Comparison of ENCODE assay signal across 20 mouse cellular contexts in the genomic region with DNA sequence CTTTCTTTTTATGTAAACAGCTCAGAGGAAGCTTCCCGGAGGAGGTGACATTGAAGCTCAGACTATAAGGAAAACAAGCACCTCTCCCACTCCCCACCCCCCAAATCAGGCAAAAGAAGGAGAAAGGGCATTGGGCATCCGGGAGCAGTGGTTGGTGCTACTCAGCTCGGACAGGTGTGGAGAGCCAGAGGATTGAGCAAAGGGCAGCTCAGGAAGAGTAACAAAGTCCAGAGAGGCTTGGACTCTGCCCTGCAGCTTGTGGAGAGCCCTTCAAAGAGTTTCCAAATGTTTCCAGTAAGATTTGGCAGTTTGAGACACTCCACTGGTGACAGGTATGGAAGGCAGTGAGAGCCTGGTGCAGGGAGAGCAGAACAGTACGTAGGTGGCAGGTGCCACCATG. TPM values are rescaled to one million over a fixed set of nuclear protein-coding genes. Genes with fewer than 3 reads are reported as not detected.
DNase-seq lines count a peak whose midpoint lies in the region; ATAC-seq lines count a peak whose summit lies in the region.
"Had no signal": no experiment of that assay in that cellular context is flagged by ENCODE, and none has a peak within 500 bp of the region (broad histone marks: within the 10 kb centered on the region; RNA-seq: fewer than 3 reads in every experiment).

No protein-coding gene starts in this region.

- H3K27me3 ChIP-seq in liver, embryonic 15.5 days: no peaks in the 10 kb centered on the region
- no peaks in the 10 kb centered on the region for H3K27me3 ChIP-seq in intestine, embryonic 15.5 days (replicated peaks)
- H3K27me3 ChIP-seq in intestine, embryonic 16.5 days (replicated peaks; ENCODE audit: control insufficient read depth, insufficient read depth, low read length): no peaks in the 10 kb centered on the region
- 0 out of 2 replicates have a peak, but pooled peaks cover 9% of the 10 kb centered on the region for H3K27me3 ChIP-seq in hindbrain, embryonic 13.5 days
- H3K27me3 ChIP-seq: embryonic facial prominence, embryonic 12.5 days; limb, embryonic 13.5 days; lung, embryonic 15.5 days; megakaryocyte, embryonic 14.5 days had no signal

- no peak for ATAC-seq in liver, embryonic 15.5 days (ENCODE audit: insufficient read depth)
- peak; percentile 31; the same call in 1 of the 2 replicates for ATAC-seq in intestine, embryonic 15.5 days
- peak; percentile 58 for ATAC-seq in intestine, embryonic 16.5 days
- no peak for ATAC-seq in hindbrain, embryonic 13.5 days (ENCODE audit: low FRiP score)
- ATAC-seq in cerebellum, adult (ENCODE audit: insufficient number of reproducible peaks, low FRiP score, low TSS enrichment): no peak

- DNase-seq in liver: no peak
- peak; percentile 71 for DNase-seq in kidney, postnatal 14 days
- DNase-seq in left cerebral cortex, adult 8-10 months (ENCODE audit: low spot score in 2 of 2): no peak
- DNase-seq: adrenal gland, adult 2 months; cerebellum, adult 18-20 months; cerebellum, postnatal 14 days; gastrocnemius, adult 2 months; midbrain, embryonic 14.5 days; right cerebral cortex, postnatal 14 days; spleen, adult 18-20 months had no signal

- H3K9ac ChIP-seq in liver, embryonic 15.5 days: no peak overlapping the region
- no peak overlapping the region for H3K9ac ChIP-seq in intestine, embryonic 15.5 days
- H3K9ac ChIP-seq in intestine, embryonic 16.5 days (ENCODE audit: low read depth, low read length): 0 out of 2 replicates have a peak overlapping the region, but pooled peaks have one; percentile 12
- H3K9ac ChIP-seq in hindbrain, embryonic 13.5 days: no peak overlapping the region; the same call in 1 of the 2 replicates
- H3K9ac ChIP-seq: embryonic facial prominence, embryonic 12.5 days; hindbrain, embryonic 12.5 days; limb, embryonic 13.5 days; lung, embryonic 15.5 days had no signal

- no peak overlapping the region for H3K4me3 ChIP-seq in liver, embryonic 15.5 days (replicated peaks)
- H3K4me3 ChIP-seq in intestine, embryonic 15.5 days (replicated peaks): no peak overlapping the region
- H3K4me3 ChIP-seq in intestine, embryonic 16.5 days (ENCODE audit: low read length): no peak overlapping the region
- H3K4me3 ChIP-seq in hindbrain, embryonic 13.5 days: no peak overlapping the region
- H3K4me3 ChIP-seq: embryonic facial prominence, embryonic 12.5 days; gastrocnemius, adult 2 months; hindbrain, embryonic 12.5 days; limb, embryonic 13.5 days; lung, embryonic 15.5 days; megakaryocyte, embryonic 14.5 days had no signal

- no peak overlapping the region for H3K4me2 ChIP-seq in liver, embryonic 15.5 days
- no peak overlapping the region for H3K4me2 ChIP-seq in intestine, embryonic 15.5 days (replicated peaks)
- H3K4me2 ChIP-seq in intestine, embryonic 16.5 days (ENCODE audit: low read depth, low read length): 0 out of 2 replicates have a peak overlapping the region, but pooled peaks have one; percentile 21
- no peak overlapping the region for H3K4me2 ChIP-seq in hindbrain, embryonic 13.5 days
- H3K4me2 ChIP-seq: embryonic facial prominence, embryonic 12.5 days; hindbrain, embryonic 12.5 days; limb, embryonic 13.5 days; lung, embryonic 15.5 days had no signal

- H3K4me1 ChIP-seq in liver, embryonic 15.5 days (replicated peaks): peaks cover 48% of the 10 kb centered on the region
- peaks cover 10% of the 10 kb centered on the region for H3K4me1 ChIP-seq in intestine, embryonic 15.5 days (replicated peaks)
- peaks cover 17% of the 10 kb centered on the region for H3K4me1 ChIP-seq in intestine, embryonic 16.5 days (ENCODE audit: control insufficient read depth, insufficient read depth, low read length)
- H3K4me1 ChIP-seq in hindbrain, embryonic 13.5 days (replicated peaks): peaks cover 17% of the 10 kb centered on the region

- WGBS in liver, embryonic 15.5 days (ENCODE audit: insufficient replicate concordance): 56% methylated on average over 4 of the region's 4 CpGs
- 45% methylated on average over 4 of the region's 4 CpGs for WGBS in intestine, embryonic 15.5 days
- 47% methylated on average over 4 of the region's 4 CpGs for WGBS in intestine, embryonic 16.5 days
- WGBS in hindbrain, embryonic 13.5 days: 70% methylated on average over 4 of the region's 4 CpGs

- H3K27ac ChIP-seq in liver, embryonic 15.5 days (replicated peaks): 0 out of 2 replicates have a peak overlapping the region, but pooled peaks have one; percentile 35
- H3K27ac ChIP-seq in intestine, embryonic 15.5 days: 0 out of 2 replicates have a peak overlapping the region, but pooled peaks have one; percentile 37
- peak overlapping the region; percentile 68 for H3K27ac ChIP-seq in intestine, embryonic 16.5 days (ENCODE audit: low read length)
- no peak overlapping the region for H3K27ac ChIP-seq in hindbrain, embryonic 13.5 days
- H3K27ac ChIP-seq: embryonic facial prominence, embryonic 12.5 days; gastrocnemius, adult 2 months; hindbrain, embryonic 12.5 days; limb, embryonic 13.5 days; lung, embryonic 15.5 days had no signal

- H3K9me3 ChIP-seq in liver, embryonic 15.5 days (replicated peaks): no peaks in the 10 kb centered on the region
- no peaks in the 10 kb centered on the region for H3K9me3 ChIP-seq in intestine, embryonic 15.5 days
- no peaks in the 10 kb centered on the region for H3K9me3 ChIP-seq in intestine, embryonic 16.5 days (ENCODE audit: control insufficient read depth, low read length)
- no peaks in the 10 kb centered on the region for H3K9me3 ChIP-seq in hindbrain, embryonic 13.5 days
- H3K9me3 ChIP-seq: embryonic facial prominence, embryonic 12.5 days; hindbrain, embryonic 12.5 days; limb, embryonic 13.5 days; lung, embryonic 15.5 days; megakaryocyte, embryonic 14.5 days had no signal

- H3K36me3 ChIP-seq in liver, embryonic 15.5 days (replicated peaks): 0 out of 2 replicates have a peak, but pooled peaks cover 3% of the 10 kb centered on the region
- peaks cover 3% of the 10 kb centered on the region for H3K36me3 ChIP-seq in intestine, embryonic 15.5 days
- no peaks in the 10 kb centered on the region for H3K36me3 ChIP-seq in intestine, embryonic 16.5 days (ENCODE audit: control insufficient read depth, insufficient read depth, low read length)
- peaks cover 29% of the 10 kb centered on the region for H3K36me3 ChIP-seq in hindbrain, embryonic 13.5 days
- H3K36me3 ChIP-seq: embryonic facial prominence, embryonic 12.5 days; lung, embryonic 15.5 days had no signal

RNA-seq across cellular contexts. Expression of a gene that starts 6.2 kb away (rescaled TPM):
- polyA plus RNA-seq in liver, embryonic 15.5 days (2015; fragmentation: Nextera tagmentation; extraction: Ambion mirVana): 38.1 and 38.3 TPM in 2 replicates
- 24.4 and 28.7 TPM in 2 replicates for polyA plus RNA-seq in intestine, embryonic 15.5 days (2015; fragmentation: Nextera tagmentation; extraction: Ambion mirVana)
- polyA plus RNA-seq in intestine, embryonic 16.5 days (2015; fragmentation: Nextera tagmentation; extraction: Ambion mirVana): 27.0 and 27.5 TPM in 2 replicates
- polyA plus RNA-seq in hindbrain, embryonic 13.5 days (2015; fragmentation: Nextera tagmentation; extraction: Ambion mirVana): 22.1 and 24.5 TPM in 2 replicates
- 10 to 100 TPM; 37.0 to 47.9 (median 44.4) TPM for total RNA-seq in left cerebral cortex, adult 8-10 months (2022)

RNA-seq across cellular contexts. Expression of a gene that starts 33.3 kb away (rescaled TPM):
- 53.9 and 58.2 TPM in 2 replicates for polyA plus RNA-seq in liver, embryonic 15.5 days (2015; fragmentation: Nextera tagmentation; extraction: Ambion mirVana)
- 131 and 133 TPM in 2 replicates for polyA plus RNA-seq in intestine, embryonic 15.5 days (2015; fragmentation: Nextera tagmentation; extraction: Ambion mirVana)
- 105 and 125 TPM in 2 replicates for polyA plus RNA-seq in intestine, embryonic 16.5 days (2015; fragmentation: Nextera tagmentation; extraction: Ambion mirVana)
- polyA plus RNA-seq in hindbrain, embryonic 13.5 days (2015; fragmentation: Nextera tagmentation; extraction: Ambion mirVana): 112 and 119 TPM in 2 replicates
- total RNA-seq in left cerebral cortex, adult 8-10 months (2022): 10 to 100 TPM; 32.4 to 39.9 (median 35.4) TPM

RNA-seq across cellular contexts. Expression of a gene that starts 47.4 kb away (rescaled TPM):
- 1.9 and 2.1 TPM in 2 replicates for polyA plus RNA-seq in liver, embryonic 15.5 days (2015; fragmentation: Nextera tagmentation; extraction: Ambion mirVana)
- polyA plus RNA-seq in intestine, embryonic 15.5 days (2015; fragmentation: Nextera tagmentation; extraction: Ambion mirVana): 8.8 and 11.8 TPM in 2 replicates
- polyA plus RNA-seq in intestine, embryonic 16.5 days (2015; fragmentation: Nextera tagmentation; extraction: Ambion mirVana): 5.1 and 5.2 TPM in 2 replicates
- 2.7 and 2.9 TPM in 2 replicates for polyA plus RNA-seq in hindbrain, embryonic 13.5 days (2015; fragmentation: Nextera tagmentation; extraction: Ambion mirVana)
- total RNA-seq in left cerebral cortex, adult 8-10 months (2022): 1 to 10 TPM; 1.4 to 3.1 (median 1.7) TPM

RNA-seq across cellular contexts. Expression of a gene that starts 54.1 kb away (rescaled TPM):
- polyA plus RNA-seq in liver, embryonic 15.5 days (2015; fragmentation: Nextera tagmentation; extraction: Ambion mirVana): 11.8 and 12.4 TPM in 2 replicates
- polyA plus RNA-seq in intestine, embryonic 15.5 days (2015; fragmentation: Nextera tagmentation; extraction: Ambion mirVana): 13.6 TPM in 2 replicates
- polyA plus RNA-seq in intestine, embryonic 16.5 days (2015; fragmentation: Nextera tagmentation; extraction: Ambion mirVana): 8.5 and 11.1 TPM in 2 replicates
- 13.5 and 14.8 TPM in 2 replicates for polyA plus RNA-seq in hindbrain, embryonic 13.5 days (2015; fragmentation: Nextera tagmentation; extraction: Ambion mirVana)
- total RNA-seq in left cerebral cortex, adult 8-10 months (2022): 10 to 100 TPM; 22.0 to 29.3 (median 25.0) TPM

RNA-seq across cellular contexts. Expression of a gene that starts 54.5 kb away (rescaled TPM):
- polyA plus RNA-seq in liver, embryonic 15.5 days (2015; fragmentation: Nextera tagmentation; extraction: Ambion mirVana): 18.9 and 23.4 TPM in 2 replicates
- 58.7 and 67.6 TPM in 2 replicates for polyA plus RNA-seq in intestine, embryonic 15.5 days (2015; fragmentation: Nextera tagmentation; extraction: Ambion mirVana)
- polyA plus RNA-seq in intestine, embryonic 16.5 days (2015; fragmentation: Nextera tagmentation; extraction: Ambion mirVana): 51.8 and 58.6 TPM in 2 replicates
- polyA plus RNA-seq in hindbrain, embryonic 13.5 days (2015; fragmentation: Nextera tagmentation; extraction: Ambion mirVana): 45.1 and 47.9 TPM in 2 replicates
- 10 to 100 TPM; 13.2 to 16.9 (median 16.3) TPM for total RNA-seq in left cerebral cortex, adult 8-10 months (2022)

Comparison
In these comparisons a context has a peak if more than half of its experiments do, and no peak if none do; other contexts are left out.
1. ATAC-seq: peak in intestine, embryonic 15.5 days (single experiment) and intestine, embryonic 16.5 days (single experiment); none in liver, embryonic 15.5 days (single experiment), hindbrain, embryonic 13.5 days (single experiment) and cerebellum, adult (single experiment).